Mouse (Mus musculus): ENCODE results near the gene Cryzl2.

GRCm38 (mm10) chr1:157525692-157526354, 67.4 kb downstream of the Cryzl2 start:
- TF ChIP-seq CTCF (IDR thresholded peaks at IDR 0.05), result no peak
- TF ChIP-seq POLR2A (IDR thresholded peaks at IDR 0.05; ENCODE audit: insufficient read depth, low read depth, low read length), result no peak
